Mouse (Mus musculus): Measurements from ENCODE around the gene Nectin2. TPM values are rescaled to one million over a fixed set of nuclear protein-coding genes. Genes with fewer than 3 reads are reported as not detected.
A peak's percentile ranks its signal among the peaks of the same experiment; 100 is the strongest.

The Nectin2 gene
- polyA plus RNA-seq, 1 experiment from 2014 or later, result 112 TPM

DNA sequence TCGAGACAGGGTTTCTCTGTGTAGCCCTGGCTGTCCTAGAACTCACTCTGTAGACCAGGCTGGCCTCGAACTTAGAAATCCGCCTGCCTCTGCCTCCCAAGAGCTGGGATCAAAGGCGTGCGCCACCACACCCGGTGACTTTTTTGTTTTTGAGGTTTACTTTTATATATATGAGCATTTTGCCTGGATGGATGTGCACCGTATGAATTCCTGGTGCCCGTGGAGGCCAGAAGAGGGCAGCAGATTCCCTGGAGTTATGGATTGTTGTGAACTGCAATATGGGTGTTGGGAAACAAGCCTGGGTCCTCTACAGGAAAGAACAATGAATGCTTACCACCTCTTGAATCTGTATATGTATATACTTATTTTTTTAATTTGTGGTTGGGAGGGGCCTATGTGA lies 2.4 kb upstream of the Nectin2 start:
- ATAC-seq (replicated peaks; ENCODE audit: low FRiP score, low read depth) (no peak), DNase-seq (ENCODE audit: low spot score) (no peak)
- Histone ChIP-seq H3K9ac (ENCODE audit: low read depth, low read length) (no peak overlapping the region), H3K4me2 (ENCODE audit: low read length) (no peak overlapping the region), H3K36me3 (ENCODE audit: insufficient read depth, low read length) (no peaks in the 10 kb centered on the region), H3K27ac (no peak overlapping the region), H3K9me3 (replicated peaks; ENCODE audit: low read length) (no peaks in the 10 kb centered on the region), H3K27me3 (ENCODE audit: insufficient read depth, low read length) (no peaks in the 10 kb centered on the region), H3K4me1 (replicated peaks; ENCODE audit: insufficient read depth, low read length) (peaks cover 10% of the 10 kb centered on the region), H3K4me3 (replicated peaks; ENCODE audit: low read depth, low read length) (no peak overlapping the region)
- WGBS, result 79% methylated on average over 8 of the region's 8 CpGs
- peak; percentile 63 for TF ChIP-seq CTCF (IDR thresholded peaks at IDR 0.05; ENCODE audit: low read depth)

- Histone ChIP-seq H3K9ac (ENCODE audit: low read depth, low read length) (no peak overlapping the region), H3K4me1 (replicated peaks; ENCODE audit: insufficient read depth, low read length) (peaks cover 24% of the 10 kb centered on the region), H3K27me3 (ENCODE audit: insufficient read depth, low read length) (no peaks in the 10 kb centered on the region), H3K27ac (peak overlapping the region; percentile 82; the same call in 1 of the 2 replicates), H3K36me3 (ENCODE audit: insufficient read depth, low read length) (no peaks in the 10 kb centered on the region), H3K4me3 (replicated peaks; ENCODE audit: low read depth, low read length) (no peak overlapping the region), H3K4me2 (ENCODE audit: low read length) (no peak overlapping the region), H3K9me3 (replicated peaks; ENCODE audit: low read length) (no peaks in the 10 kb centered on the region)
- no peak for DNase-seq (ENCODE audit: low spot score)
- TF ChIP-seq CTCF (IDR thresholded peaks at IDR 0.05; ENCODE audit: low read depth), result no peak
- WGBS, result 51% methylated on average over 4 of the region's 4 CpGs
- ATAC-seq (replicated peaks; ENCODE audit: low FRiP score, low read depth), result no peak
These were observed 744 bp upstream of the Nectin2 start for GRCm38 (mm10) chr7:19751070-19751383.

- peak; percentile 91 for TF ChIP-seq CTCF (IDR thresholded peaks at IDR 0.05; ENCODE audit: low read depth)
- Histone ChIP-seq H3K4me3 (replicated peaks; ENCODE audit: low read depth, low read length) (peak overlapping the region; percentile 87), H3K27ac (peak overlapping the region; percentile 89), H3K27me3 (ENCODE audit: insufficient read depth, low read length) (no peaks in the 10 kb centered on the region), H3K4me2 (ENCODE audit: low read length) (peak overlapping the region; percentile 67), H3K9ac (ENCODE audit: low read depth, low read length) (peak overlapping the region; percentile 82), H3K4me1 (replicated peaks; ENCODE audit: insufficient read depth, low read length) (peaks cover 33% of the 10 kb centered on the region), H3K36me3 (ENCODE audit: insufficient read depth, low read length) (no peaks in the 10 kb centered on the region), H3K9me3 (replicated peaks; ENCODE audit: low read length) (no peaks in the 10 kb centered on the region)
- DNase-seq (ENCODE audit: low spot score) (peak; percentile 100), ATAC-seq (replicated peaks; ENCODE audit: low FRiP score, low read depth) (peak; percentile 95)
- under 1% methylated on average over 46 of the region's 46 CpGs for WGBS
These were observed 680 bp downstream of the Nectin2 start for GRCm38 (mm10) chr7:19749389-19750216.

DNA sequence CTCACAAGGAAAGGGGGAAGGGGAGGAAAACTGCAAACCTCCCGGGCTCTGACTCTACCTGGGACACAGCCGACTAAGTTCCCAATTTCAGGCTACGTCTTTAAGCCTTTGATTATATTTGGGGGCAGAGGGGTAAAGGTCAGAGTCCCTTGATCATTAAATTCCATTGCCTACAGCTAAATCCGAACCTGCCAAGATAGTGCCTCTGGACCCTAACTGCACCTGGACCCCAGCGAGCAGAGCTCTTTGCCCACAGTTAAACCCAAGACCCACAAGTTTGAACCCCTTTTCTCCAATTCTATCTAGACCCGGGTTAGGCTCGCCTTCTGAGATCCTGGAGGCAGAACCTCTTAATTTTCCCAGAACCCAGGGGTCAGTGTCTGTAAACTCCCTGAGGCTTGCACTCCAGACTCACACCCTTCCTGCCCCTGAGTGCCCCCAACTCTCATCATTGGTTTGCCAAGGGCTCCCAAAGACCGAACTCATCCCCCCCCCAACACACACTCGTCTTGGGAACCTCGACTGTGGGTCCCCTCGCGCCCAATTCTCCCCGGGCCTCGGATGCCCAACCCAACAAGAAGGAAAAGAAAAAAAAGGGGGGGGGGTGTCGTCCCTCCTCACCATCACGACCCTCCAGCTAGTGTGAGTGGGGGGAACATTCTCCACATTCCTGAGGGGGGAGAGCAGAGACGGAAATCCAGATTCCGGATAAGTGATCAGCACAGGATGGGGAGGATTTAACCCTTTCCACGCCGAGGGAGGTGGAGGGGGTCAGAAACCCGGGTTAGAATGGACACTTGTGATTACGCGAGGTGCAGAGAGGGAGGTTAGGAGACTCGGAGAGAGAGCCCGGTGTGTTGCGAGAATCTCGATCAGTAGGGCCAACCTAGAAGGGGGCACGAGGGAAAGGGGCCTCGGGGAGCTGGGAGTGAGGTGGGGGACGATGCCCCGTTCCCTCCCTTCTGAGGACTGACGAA lies 1.8 kb downstream of the Nectin2 start:
- Histone ChIP-seq H3K36me3 (ENCODE audit: insufficient read depth, low read length) (0 out of 2 replicates have a peak, but pooled peaks cover 2% of the 10 kb centered on the region), H3K27ac (peak overlapping the region; percentile 89), H3K9ac (ENCODE audit: low read depth, low read length) (peak overlapping the region; percentile 82), H3K4me1 (replicated peaks; ENCODE audit: insufficient read depth, low read length) (peaks cover 33% of the 10 kb centered on the region), H3K4me3 (replicated peaks; ENCODE audit: low read depth, low read length) (peak overlapping the region; percentile 87), H3K9me3 (replicated peaks; ENCODE audit: low read length) (no peaks in the 10 kb centered on the region), H3K4me2 (ENCODE audit: low read length) (peak overlapping the region; percentile 67), H3K27me3 (ENCODE audit: insufficient read depth, low read length) (no peaks in the 10 kb centered on the region)
- WGBS, result under 1% methylated on average over 32 of the region's 32 CpGs
- TF ChIP-seq CTCF (IDR thresholded peaks at IDR 0.05; ENCODE audit: low read depth), result no peak
- ATAC-seq (replicated peaks; ENCODE audit: low FRiP score, low read depth), result no peak
- peak; percentile 75 for DNase-seq (ENCODE audit: low spot score)

DNA sequence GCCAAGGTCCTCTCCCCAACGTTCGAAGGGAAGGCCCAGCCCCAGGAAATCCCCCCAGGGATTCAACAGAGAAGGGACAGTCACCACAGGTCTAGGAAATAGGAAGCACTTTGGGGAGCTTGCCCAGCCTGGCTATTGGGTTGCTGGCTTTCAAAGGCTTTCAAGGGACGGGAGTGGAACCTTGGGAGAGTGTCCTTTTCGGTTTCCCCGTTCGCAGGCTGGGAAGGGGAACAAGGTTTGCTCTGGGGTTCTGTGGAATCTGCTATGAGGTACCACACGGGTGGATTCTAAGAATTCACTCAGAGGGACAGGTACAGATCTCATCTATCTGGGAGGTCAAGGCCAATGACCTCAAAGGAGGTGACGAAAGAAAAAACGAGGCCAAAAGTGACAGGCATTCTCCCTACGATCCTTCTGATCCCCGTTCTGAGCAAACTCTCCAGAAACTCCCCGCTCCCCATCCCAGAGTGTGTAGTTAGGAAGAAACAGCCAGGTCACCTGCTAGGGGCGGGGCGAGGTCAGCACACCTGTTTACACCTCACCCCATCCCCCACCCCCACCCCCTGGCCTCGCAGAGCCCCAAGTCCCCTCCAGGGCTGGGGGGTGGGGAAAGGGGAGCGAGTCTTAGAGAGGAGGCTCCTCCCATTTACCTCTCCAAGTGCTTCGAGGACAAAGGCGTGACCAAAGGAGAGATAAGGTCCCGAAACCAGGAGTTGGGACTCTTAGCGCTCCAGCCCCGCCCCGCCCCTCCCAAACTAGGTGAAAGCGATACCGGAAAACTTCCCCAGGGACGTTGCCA lies 2.7 kb downstream of the Nectin2 start:
- no peaks in the 10 kb centered on the region for H3K27me3 ChIP-seq (ENCODE audit: insufficient read depth, low read length)
- peak overlapping the region; percentile 89 for H3K27ac ChIP-seq
- peak overlapping the region; percentile 82 for H3K9ac ChIP-seq (ENCODE audit: low read depth, low read length)
- ATAC-seq (replicated peaks; ENCODE audit: low FRiP score, low read depth) (no peak), DNase-seq (ENCODE audit: low spot score) (no peak)
- 5% methylated on average over 25 of the region's 25 CpGs for WGBS
- H3K4me2 ChIP-seq (ENCODE audit: low read length), result peak overlapping the region; percentile 67
- TF ChIP-seq CTCF (IDR thresholded peaks at IDR 0.05; ENCODE audit: low read depth), result no peak
- peaks cover 33% of the 10 kb centered on the region for H3K4me1 ChIP-seq (replicated peaks; ENCODE audit: insufficient read depth, low read length)
- H3K4me3 ChIP-seq (replicated peaks; ENCODE audit: low read depth, low read length), result peak overlapping the region; percentile 87
- H3K36me3 ChIP-seq (ENCODE audit: insufficient read depth, low read length), result 0 out of 2 replicates have a peak, but pooled peaks cover 5% of the 10 kb centered on the region
- no peaks in the 10 kb centered on the region for H3K9me3 ChIP-seq (replicated peaks; ENCODE audit: low read length)
